ENCODE assay signal across 9 mouse cellular contexts in genomic region chr9:23581039-23581606, GRCm38 (mm10).
DNase-seq lines count a peak whose midpoint lies in the region; ATAC-seq and TF ChIP-seq lines count a peak whose summit lies in the region.
"Had no signal": no experiment of that assay in that cellular context is flagged by ENCODE, and none has a peak within 500 bp of the region (broad histone marks: within the 10 kb centered on the region; RNA-seq: fewer than 3 reads in every experiment).

No protein-coding gene starts in this region.

- no peaks in the 10 kb centered on the region for H3K36me3 ChIP-seq in CH12.LX (replicated peaks in 1 of 2; ENCODE audit: control insufficient read depth in 1 of 2, insufficient read depth in 1 of 2, low read length in 1 of 2)
- H3K36me3 ChIP-seq in forebrain, embryonic 11.5 days (ENCODE audit: control insufficient read depth, insufficient read depth, low read length), result no peaks in the 10 kb centered on the region

- H3K79me2 ChIP-seq in CH12.LX (replicated peaks; ENCODE audit: control insufficient read depth, extremely low read depth, insufficient read depth, poor library complexity, severe bottlenecking), result no peaks in the 10 kb centered on the region

- TF ChIP-seq POLR2A in CH12.LX (IDR thresholded peaks at IDR 0.05; ENCODE audit: low read depth, low read length), result no peak
- TF ChIP-seq POLR2A in bone marrow, adult 2 months (IDR thresholded peaks at IDR 0.05; ENCODE audit: borderline replicate concordance, control insufficient read depth, low read depth, low read length), result no peak
- TF ChIP-seq POLR2A in lung, adult 2 months (IDR thresholded peaks at IDR 0.05; ENCODE audit: borderline replicate concordance, extremely low read depth, low read depth, low read length), result no peak

- no peaks in the 10 kb centered on the region for H3K27me3 ChIP-seq in CH12.LX (replicated peaks)
- no peaks in the 10 kb centered on the region for H3K27me3 ChIP-seq in forebrain, embryonic 11.5 days (ENCODE audit: control insufficient read depth, insufficient read depth, low read length)

- H3K27ac ChIP-seq in CH12.LX (ENCODE audit: insufficient read depth, low read depth), result no peak overlapping the region
- H3K27ac ChIP-seq in bone marrow, adult 2 months (ENCODE audit: control insufficient read depth, insufficient read depth, low read depth, low read length, poor library complexity), result no peak overlapping the region
- H3K27ac ChIP-seq in forebrain, embryonic 11.5 days (ENCODE audit: low read depth, low read length), result no peak overlapping the region

- intact Hi-C loops in heart, postnatal 10 days (cut with DNase I), result loop anchor here (5.0 kb wide), 2 partner anchors 119 to 936 kb away; no protein-coding TSS in a partner anchor

- DNase-seq in CH12.LX (ENCODE audit: extremely low read depth), result peak; percentile 66
- peak; percentile 82 for DNase-seq in forebrain, embryonic 11.5 days (ENCODE audit: low spot score)
- peak; percentile 81 to 85 for DNase-seq in heart, postnatal 10 days
- DNase-seq in kidney, postnatal 36 days, result peak; percentile 62 to 81
- DNase-seq in lung, adult 2 months, result peak; percentile 64
- peak; percentile 73 for DNase-seq in ovary, postnatal 14 days (ENCODE audit: low spot score)
- DNase-seq in urinary bladder, adult 18-20 months (ENCODE audit: low spot score in 2 of 2), result peak; percentile 31 to 48

- no peaks in the 10 kb centered on the region for H3K9me3 ChIP-seq in CH12.LX (replicated peaks; ENCODE audit: low read length)
- no peaks in the 10 kb centered on the region for H3K9me3 ChIP-seq in forebrain, embryonic 11.5 days (ENCODE audit: control insufficient read depth, low read length)

- no peak overlapping the region for H3K4me2 ChIP-seq in CH12.LX (ENCODE audit: insufficient read depth, low read depth, poor library complexity, severe bottlenecking)
- no peak overlapping the region for H3K4me2 ChIP-seq in forebrain, embryonic 11.5 days (ENCODE audit: low read depth, low read length, severe bottlenecking)

- ATAC-seq in forebrain, embryonic 11.5 days (replicated peaks; ENCODE audit: low FRiP score), result peak; percentile 71

- no peak overlapping the region for H3K4me3 ChIP-seq in CH12.LX (replicated peaks in 1 of 3; ENCODE audit: low read depth in 2 of 3, low read length in 2 of 3, poor library complexity in 1 of 3)
- H3K4me3 ChIP-seq in bone marrow, adult 2 months (replicated peaks; ENCODE audit: control insufficient read depth, low read depth, low read length), result no peak overlapping the region
- no peak overlapping the region for H3K4me3 ChIP-seq in forebrain, embryonic 11.5 days (ENCODE audit: low read depth, low read length)
- H3K4me3 ChIP-seq in lung, adult 2 months (replicated peaks; ENCODE audit: extremely low read depth, low read depth, low read length), result no peak overlapping the region
- H3K4me3 ChIP-seq: erythroblast, embryonic 14.5 days had no signal

- TF ChIP-seq CTCF in CH12.LX (conservative IDR thresholded peaks at IDR 0.05 in 1 of 2, IDR thresholded peaks at IDR 0.05 in 1 of 2; ENCODE audit: low read depth in 2 of 2, low read length in 2 of 2), result peak; percentile 81 to 85
- TF ChIP-seq CTCF in bone marrow, adult 2 months (IDR thresholded peaks at IDR 0.05; ENCODE audit: control insufficient read depth, insufficient read depth, low read length), result peak; percentile 39; the same call in 1 of the 2 replicates
- peak; percentile 52 for TF ChIP-seq CTCF in lung, adult 2 months (IDR thresholded peaks at IDR 0.05; ENCODE audit: insufficient read depth, low read length)

- H3K9ac ChIP-seq in CH12.LX (ENCODE audit: insufficient read depth, low read depth), result no peak overlapping the region
- H3K9ac ChIP-seq in forebrain, embryonic 11.5 days (ENCODE audit: low read length), result no peak overlapping the region

- in situ Hi-C loops in CH12.LX (cut with MboI; ENCODE audit: low pct_ligation_motif_present, low pct_unique_long_range_greater_than_20kb, low sequenced_read_pairs), result no loop called here

- no peak for TF ChIP-seq EP300 in CH12.LX (IDR thresholded peaks at IDR 0.05; ENCODE audit: low read length)

- peak; percentile 75 for TF ChIP-seq RAD21 in CH12.LX (IDR thresholded peaks at IDR 0.05; ENCODE audit: low read depth, low read length)

- 14% methylated on average over 6 of the region's 6 CpGs for WGBS in bone marrow, adult 2 months
- WGBS in forebrain, embryonic 11.5 days, result 24% methylated on average over 6 of the region's 6 CpGs
- 6% methylated on average over 6 of the region's 6 CpGs for WGBS in lung, adult 2 months

- dilution Hi-C loops in CH12.LX (cut with MboI; ENCODE audit: extremely low pct_ligation_motif_present, extremely low pct_unique_long_range_greater_than_20kb, low sequenced_read_pairs), result no loop called here

- no peaks in the 10 kb centered on the region; a peak in 1 of 4 replicates for H3K4me1 ChIP-seq in CH12.LX (ENCODE audit: control insufficient read depth in 1 of 2, insufficient read depth in 2 of 2)
- H3K4me1 ChIP-seq in bone marrow, adult 2 months (ENCODE audit: control insufficient read depth, insufficient read depth, low read length), result no peaks in the 10 kb centered on the region
- no peaks in the 10 kb centered on the region for H3K4me1 ChIP-seq in forebrain, embryonic 11.5 days (replicated peaks; ENCODE audit: control insufficient read depth, insufficient read depth, low read length)
- H3K4me1 ChIP-seq in lung, adult 2 months (ENCODE audit: control insufficient read depth, insufficient read depth, low read length), result no peaks in the 10 kb centered on the region; the same call in 1 of the 2 replicates

TF ChIP-seq in CH12.LX, 34 proteins besides CTCF, POLR2A, EP300 and RAD21:
- no peak for TF ChIP-seq USF2 (conservative IDR thresholded peaks at IDR 0.05; ENCODE audit: low read depth, low read length)
- no peak for TF ChIP-seq CHD1 (IDR thresholded peaks at IDR 0.05; ENCODE audit: low read depth, low read length)
- TF ChIP-seq NRF1 (IDR thresholded peaks at IDR 0.05; ENCODE audit: low read depth, low read length), result no peak
- no peak for TF ChIP-seq KAT2A (IDR thresholded peaks at IDR 0.05; ENCODE audit: insufficient replicate concordance, low read length)
- no peak for TF ChIP-seq MEF2A (IDR thresholded peaks at IDR 0.05; ENCODE audit: borderline replicate concordance, low read depth, low read length)
- no peak for TF ChIP-seq JUND (conservative IDR thresholded peaks at IDR 0.05; ENCODE audit: low read depth, low read length)
- TF ChIP-seq MXI1 (IDR thresholded peaks at IDR 0.05; ENCODE audit: low read depth, low read length), result no peak
- TF ChIP-seq MYC (IDR thresholded peaks at IDR 0.05; ENCODE audit: low read depth, low read length), result no peak
- TF ChIP-seq SMC3 (IDR thresholded peaks at IDR 0.05; ENCODE audit: low read depth, low read length), result peak; percentile 59
- TF ChIP-seq E2F4 (IDR thresholded peaks at IDR 0.05; ENCODE audit: insufficient replicate concordance, low read depth, low read length), result no peak
- TF ChIP-seq MAX (IDR thresholded peaks at IDR 0.05; ENCODE audit: low read length), result peak; percentile 59
